Mouse (Mus musculus) gastrocnemius, postnatal 25 days (tissue): ENCODE data around the gene Pigw. TPM values are rescaled to one million over a fixed set of nuclear protein-coding genes. Genes with fewer than 3 reads are reported as not detected.
A peak's percentile ranks its signal among the peaks of the same experiment; 100 is the strongest.
"Not testable (repeated sequence)": the region's sequence is repeated elsewhere in the genome, so short reads cannot be mapped to it uniquely, and the experiment has no call there.

ENCODE experiments used
- DNase-seq: peaks from one replicate; pipeline ENCODE4 v3.0.0; 2022
- total RNA-seq, 2 experiments: library from RNA; stranded (reverse); gene quantifications; 1 replicate in 1 of 2; 2 replicates in 1 of 2; pipeline ENCODE4 v1.2.3; 2021

Gene Pigw
- total RNA-seq, 2 experiments from 2014 or later, result 4.6 to 5.1 TPM

DNA sequence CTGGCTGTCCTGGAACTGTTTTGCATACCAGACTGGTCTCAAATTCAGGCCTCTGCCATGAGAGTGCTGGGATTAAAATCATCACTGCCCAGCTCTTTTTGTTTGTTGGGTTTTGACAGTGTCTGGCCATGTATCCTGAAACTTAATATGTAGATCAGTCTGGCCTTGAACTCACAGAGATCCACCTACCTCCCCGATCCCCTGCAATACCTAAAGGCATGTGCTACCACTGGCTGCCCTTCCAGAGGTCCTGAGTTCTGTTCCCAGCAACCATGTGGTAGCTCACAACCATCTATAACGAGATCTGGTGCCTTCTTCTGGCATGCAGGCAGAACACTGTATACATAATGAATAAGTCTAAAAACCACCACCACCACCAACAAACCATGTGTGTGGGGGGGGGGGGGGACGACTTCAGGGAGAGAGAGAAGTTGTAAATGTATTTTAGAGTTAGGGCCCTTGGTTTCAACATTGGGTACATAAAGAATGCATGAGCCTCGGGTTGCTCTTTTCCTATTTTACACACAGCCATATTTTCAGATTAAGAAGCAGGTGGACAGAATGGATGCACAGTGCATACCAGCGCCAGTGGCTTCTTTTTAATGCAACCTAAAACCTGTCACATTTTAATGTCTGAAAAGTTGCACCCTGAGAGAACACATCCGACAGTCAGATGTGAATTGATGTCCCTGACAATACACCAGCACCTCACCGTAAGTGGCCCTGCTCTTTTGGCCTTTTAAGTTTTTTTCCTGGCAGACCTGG is 896 bp downstream of the Pigw start:
- DNase-seq, result no peak

DNA sequence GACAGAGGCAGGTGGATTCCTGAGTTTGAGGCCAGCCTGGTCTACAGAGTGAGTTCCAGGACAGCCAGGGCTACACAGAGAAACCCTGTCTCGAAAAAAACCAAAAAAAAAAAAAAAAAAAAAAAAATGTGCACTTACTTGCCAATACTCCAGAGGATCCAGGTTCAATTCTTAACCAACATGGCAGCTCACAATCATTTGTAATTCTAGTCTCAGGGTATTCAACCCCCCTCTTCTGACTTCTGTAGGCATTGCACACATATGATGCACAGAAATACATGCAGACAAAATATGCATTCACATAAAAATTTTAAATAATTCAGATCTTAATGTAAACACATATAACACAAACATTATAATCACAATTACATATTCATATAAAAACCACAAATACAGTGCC is 4.1 kb downstream of the Pigw start:
- not testable (repeated sequence) for DNase-seq

DNA sequence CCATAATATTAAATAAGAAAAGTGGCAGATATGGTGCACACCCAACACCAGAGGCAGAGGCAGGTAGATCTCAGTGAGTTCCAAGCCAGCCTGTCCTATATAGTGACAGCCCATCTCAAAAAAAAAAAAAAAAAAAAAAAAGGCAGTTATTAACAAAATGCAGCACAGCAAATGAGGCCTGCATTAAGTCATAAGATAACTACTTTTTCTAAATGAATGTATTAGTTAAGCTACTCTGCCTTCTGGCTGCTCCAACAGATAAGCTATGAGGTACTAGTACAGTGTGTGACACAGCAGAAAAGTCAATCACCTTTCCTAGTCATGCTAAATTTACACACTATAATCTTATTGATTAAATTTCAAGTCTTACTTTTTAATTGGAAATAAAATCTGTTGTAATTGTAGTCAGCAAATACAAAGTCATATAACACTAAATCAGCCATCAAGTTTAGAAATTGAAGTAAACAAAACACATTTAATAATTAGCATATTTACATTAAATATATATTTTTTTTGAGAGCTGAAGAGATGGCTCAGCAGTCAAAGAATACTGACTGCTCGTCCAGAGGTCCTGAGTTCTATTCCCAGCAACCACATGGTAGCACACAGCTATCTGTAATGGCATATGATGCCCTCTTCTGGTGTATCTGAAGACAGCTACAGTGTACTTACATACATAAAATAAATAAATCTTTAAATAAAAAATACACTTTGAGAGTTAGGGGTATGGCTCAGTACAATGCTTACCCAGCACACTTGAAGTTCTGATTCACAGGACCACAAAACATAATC is 6.8 kb downstream of the Pigw start:
- DNase-seq, result no peak

DNA sequence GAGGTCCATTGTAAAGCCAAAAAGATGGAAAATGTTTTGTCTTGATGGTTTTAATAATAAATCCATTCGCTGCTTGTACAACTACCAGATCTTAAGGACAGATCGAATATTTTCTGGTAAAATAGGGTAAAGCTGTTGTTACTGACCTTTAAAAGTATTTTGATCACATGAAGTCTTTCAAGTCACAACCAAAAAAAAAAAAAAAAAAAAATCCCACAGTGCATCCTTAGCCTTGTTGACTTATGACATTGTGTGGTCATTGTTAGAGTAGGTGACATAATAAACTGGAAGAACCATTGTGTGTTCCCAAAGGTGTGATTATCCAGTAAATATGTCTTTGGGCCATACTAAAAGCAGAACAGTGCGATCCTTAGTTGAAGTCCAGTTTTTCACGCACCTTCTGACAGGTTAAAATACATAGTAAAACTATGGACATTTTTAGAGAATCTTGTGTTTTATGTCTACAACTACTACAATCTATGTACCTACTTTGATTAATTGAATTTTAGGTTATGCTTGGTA is 8.5 kb downstream of the Pigw start:
- no peak for DNase-seq

GRCm38 (mm10) chr11:84871046-84871445 is 9.0 kb downstream of the Pigw start:
- no peak for DNase-seq

- peak; percentile 94 for DNase-seq
Observed at GRCm38 (mm10) chr11:84870337-84871043, 9.6 kb downstream of the Pigw start, which contains the start of gene Ggnbp2. Gene Ggnbp2 (minus strand): TSS chr11:84870817.

DNA sequence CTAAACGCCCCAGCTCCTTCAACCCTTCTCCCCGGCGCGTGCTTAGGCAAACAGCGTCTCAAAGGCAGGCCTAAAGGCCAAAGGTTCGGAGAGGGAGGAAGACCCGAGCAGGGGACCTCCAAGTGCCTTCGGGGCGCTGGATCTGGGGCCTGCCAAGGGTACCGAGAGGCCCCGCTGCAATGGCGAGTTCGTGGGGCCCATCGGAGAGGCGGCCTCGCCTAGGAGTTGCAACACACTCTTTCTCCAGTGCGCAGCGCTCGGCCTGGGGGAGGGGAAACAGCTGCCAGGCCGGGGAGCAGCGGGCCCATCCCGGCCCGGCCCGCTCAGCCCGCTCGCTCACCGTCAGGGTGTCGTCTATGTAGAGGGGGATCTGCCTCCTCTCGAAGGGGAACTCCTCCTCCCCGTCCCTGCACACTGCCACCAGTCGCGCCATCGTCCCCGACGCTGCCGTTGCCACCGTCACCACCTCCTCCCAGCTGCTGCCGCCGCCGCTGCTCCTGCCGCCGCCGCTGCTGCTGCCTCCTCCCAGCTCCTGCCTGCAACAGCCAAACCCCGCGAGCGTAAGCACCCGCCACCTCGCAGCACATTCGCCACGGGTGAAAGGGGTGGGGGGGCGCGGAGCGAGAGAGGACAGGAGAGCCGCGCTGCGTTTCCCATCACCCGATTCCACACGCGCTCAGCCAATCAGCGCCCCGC is 10.4 kb downstream of the Pigw start:
- DNase-seq, result peak; percentile 97

DNA sequence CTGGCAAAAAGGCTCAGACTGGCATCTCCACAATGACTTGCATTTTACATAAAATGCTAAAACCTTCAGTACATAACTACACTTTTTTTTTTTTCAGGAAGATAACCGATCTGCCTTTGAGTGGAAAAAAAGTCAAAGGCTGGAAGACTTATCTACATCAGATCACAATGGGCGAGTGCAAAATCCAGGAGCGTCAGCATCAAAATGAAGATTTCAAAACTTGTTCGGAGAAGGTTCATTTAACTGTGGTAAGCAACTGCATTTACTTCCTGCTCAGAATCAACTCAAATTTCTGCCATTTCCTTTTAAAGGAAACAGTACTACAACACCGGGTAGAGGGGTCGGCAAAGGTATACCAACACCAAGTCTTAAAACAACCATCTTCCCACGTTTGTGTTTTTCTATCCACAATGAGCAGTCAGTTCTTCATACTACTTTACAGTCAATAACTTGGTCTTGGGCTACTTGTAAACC is 11.3 kb downstream of the Pigw start:
- DNase-seq, result no peak

GRCm38 (mm10) chr11:84867586-84867985 is 12.5 kb downstream of the Pigw start:
- DNase-seq, result no peak

DNA sequence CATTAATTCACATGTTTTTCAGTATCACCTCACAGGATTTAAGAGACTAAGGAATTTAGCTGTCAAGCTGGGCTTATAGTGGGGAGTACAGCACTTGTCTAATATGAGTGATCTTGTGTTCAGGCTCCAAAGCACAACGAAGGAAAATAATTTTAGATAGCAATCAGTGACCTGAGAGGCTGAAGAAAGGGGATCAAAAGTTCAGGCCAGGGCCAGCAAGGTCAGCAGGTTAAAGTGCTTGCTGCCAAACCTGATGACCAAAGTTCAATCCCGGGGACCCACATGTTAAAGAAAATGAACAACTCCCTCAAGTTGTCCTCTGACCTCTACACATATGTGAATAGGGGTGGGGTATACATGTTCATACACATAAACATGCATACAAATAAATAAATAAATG is 14.8 kb downstream of the Pigw start:
- DNase-seq, result no peak

DNA sequence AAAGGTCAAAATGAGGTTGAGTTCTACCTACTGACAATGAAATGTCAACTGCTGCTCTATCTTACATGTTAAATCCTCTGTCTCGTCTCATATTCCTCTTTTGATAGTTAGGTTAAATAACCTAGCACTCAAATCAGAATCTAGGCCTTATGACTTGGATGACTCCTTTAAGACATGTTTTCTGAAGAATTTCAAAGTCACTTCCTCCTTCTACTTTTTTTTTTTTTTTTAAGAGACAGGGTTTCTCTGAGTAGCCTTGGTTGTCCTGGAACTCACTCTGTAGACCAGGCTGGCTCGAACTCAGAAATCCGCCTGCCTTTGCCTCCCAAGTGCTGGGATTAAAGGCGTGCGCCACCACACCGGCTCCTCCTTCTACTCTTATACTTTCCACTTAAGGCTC is 24.8 kb downstream of the Pigw start:
- no peak for DNase-seq

DNA sequence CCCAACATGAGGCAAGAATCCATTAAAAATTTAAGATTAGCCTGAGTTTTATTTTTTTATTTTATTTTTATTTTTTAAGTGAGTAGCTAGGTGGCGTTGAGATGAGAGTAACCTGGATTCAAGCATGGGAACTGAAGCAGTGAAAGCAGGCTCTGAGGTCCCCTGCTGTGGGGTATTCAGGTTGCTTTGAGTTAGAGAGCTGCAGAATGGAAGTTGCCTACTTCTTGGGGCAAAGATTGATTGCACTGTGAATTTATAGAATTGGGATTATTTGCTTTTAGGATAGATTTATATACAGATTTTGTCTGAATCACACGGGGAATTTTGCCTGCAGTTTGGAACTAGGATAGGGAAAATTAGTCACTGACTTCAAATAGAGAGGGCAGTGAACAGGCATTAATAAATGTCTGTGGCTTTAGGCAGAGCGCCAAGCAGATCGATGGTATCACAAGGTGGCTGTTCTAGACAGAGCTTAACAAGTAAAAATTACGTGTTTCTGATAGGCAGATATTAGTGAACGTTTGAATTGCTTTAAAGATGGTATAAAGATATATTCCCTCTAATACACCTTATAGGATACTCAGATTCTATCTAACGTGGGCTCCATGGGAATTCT is 32.5 kb downstream of the Pigw start:
- no peak for DNase-seq

- no peak for DNase-seq
Observed at GRCm38 (mm10) chr11:84846741-84847474, 33.2 kb downstream of the Pigw start.

DNA sequence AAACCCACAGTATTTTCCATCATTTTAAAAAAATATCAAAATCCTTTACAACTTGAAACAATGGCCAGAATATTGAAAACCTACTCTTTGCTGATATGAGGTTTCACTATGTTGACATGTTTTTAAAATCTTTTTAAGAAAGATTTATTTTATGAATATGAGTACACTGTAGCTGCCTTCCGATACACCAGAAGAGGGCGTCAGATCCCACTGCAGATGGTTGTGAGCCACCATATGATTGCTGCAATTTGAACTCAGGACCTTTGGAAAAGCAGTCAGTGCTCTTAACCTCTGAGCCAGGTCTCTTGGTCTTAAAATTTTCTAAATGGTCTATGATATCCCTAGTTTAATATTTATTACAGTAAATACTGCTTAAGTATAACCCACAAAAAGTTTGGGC is 40.8 kb downstream of the Pigw start:
- DNase-seq, result no peak

DNA sequence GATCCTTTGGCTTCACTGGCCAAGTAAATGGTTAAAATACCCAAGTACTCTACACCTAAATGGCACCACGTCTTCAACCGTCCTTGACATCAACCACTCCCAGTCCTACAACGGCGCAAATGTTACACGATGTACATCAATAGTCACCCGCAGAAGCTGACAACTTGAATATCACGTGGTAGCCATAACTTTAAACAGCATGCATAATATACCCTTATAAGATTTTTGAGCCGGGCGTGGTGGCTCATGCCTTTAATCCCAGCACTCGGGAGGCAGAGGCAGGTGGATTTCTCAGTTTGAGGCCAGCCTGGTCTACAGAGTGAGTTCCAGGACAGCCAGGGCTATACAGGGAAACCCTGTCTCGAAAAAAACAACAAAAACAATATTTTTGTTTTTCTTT is 50.6 kb downstream of the Pigw start:
- DNase-seq, result not testable (repeated sequence)

GRCm38 (mm10) chr11:84828516-84829399 is 51.3 kb downstream of the Pigw start, which contains the start of gene Dhrs11:
Gene Dhrs11 (minus strand): TSS chr11:84828994.
- DNase-seq, result peak; percentile 96

DNA sequence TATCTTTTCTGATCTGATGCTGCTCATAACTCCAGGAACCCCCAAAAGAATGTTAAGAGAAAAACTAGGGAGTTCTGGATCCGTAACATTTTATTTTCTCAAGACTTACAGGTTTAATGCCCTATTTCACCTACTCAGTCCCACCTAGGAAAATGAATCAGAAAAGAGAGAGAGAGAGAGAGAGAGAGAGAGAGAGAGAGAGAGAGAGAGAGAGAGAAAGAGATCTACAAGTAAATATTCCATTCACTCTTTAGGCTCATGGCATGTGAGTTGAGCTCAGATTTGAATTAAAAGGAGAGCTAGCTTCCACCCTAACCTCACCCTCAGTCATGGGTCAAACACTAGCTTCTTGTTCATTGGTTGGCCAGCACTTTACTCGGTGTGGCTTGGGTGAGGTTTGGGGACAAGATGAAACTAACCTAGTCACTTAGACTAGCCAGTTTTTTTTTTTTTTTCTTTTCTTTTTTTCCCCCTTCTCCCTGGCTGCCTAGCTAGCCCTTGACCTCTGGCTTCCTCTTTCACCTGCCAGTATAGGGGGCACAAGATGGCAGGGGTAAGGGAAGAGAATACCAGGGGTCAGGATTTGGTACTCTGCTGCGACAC is 52.1 kb downstream of the Pigw start:
- DNase-seq, result no peak

GRCm38 (mm10) chr11:84827492-84827891 is 52.6 kb downstream of the Pigw start:
- no peak for DNase-seq
